Mouse (Mus musculus): ENCODE results near the gene Tcap. TPM values are rescaled to one million over a fixed set of nuclear protein-coding genes. Genes with fewer than 3 reads are reported as not detected.

Gene Tcap
- polyA plus RNA-seq, 1 experiment from 2014 or later = 0.29 TPM

GRCm38 (mm10) chr11:98412797-98413301 lies 29.2 kb downstream of the Tcap start:
- WGBS = under 1% methylated on average over 39 of the region's 40 CpGs
- peak; percentile 71; the same call in 1 of the 2 replicates for ATAC-seq (ENCODE audit: low read depth)
- H3K9me3 ChIP-seq (ENCODE audit: control insufficient read depth, low read length) = no peaks in the 10 kb centered on the region
- H3K9ac ChIP-seq (replicated peaks; ENCODE audit: low read depth, low read length) = peak overlapping the region; percentile 63
- no peaks in the 10 kb centered on the region for H3K36me3 ChIP-seq (ENCODE audit: control insufficient read depth, insufficient read depth, low read length)
- peak overlapping the region; percentile 63; the same call in 1 of the 2 replicates for H3K27ac ChIP-seq (ENCODE audit: low read depth, low read length)
- H3K4me1 ChIP-seq (ENCODE audit: control insufficient read depth, insufficient read depth, low read length) = peaks cover 14% of the 10 kb centered on the region
- H3K4me3 ChIP-seq (ENCODE audit: low read depth, low read length) = peak overlapping the region; percentile 54
- peak overlapping the region; percentile 94 for H3K4me2 ChIP-seq (ENCODE audit: low read depth, low read length)
- peaks cover 10% of the 10 kb centered on the region for H3K27me3 ChIP-seq (ENCODE audit: control insufficient read depth, insufficient read depth, low read length)

- Histone ChIP-seq H3K36me3 (ENCODE audit: control insufficient read depth, insufficient read depth, low read length) (no peaks in the 10 kb centered on the region), H3K27ac (ENCODE audit: low read depth, low read length) (no peak overlapping the region), H3K4me1 (ENCODE audit: control insufficient read depth, insufficient read depth, low read length) (peaks cover 14% of the 10 kb centered on the region), H3K4me2 (ENCODE audit: low read depth, low read length) (peak overlapping the region; percentile 94; the same call in 1 of the 2 replicates), H3K9ac (replicated peaks; ENCODE audit: low read depth, low read length) (no peak overlapping the region), H3K9me3 (ENCODE audit: control insufficient read depth, low read length) (no peaks in the 10 kb centered on the region), H3K4me3 (ENCODE audit: low read depth, low read length) (peak overlapping the region; percentile 54; the same call in 1 of the 2 replicates), H3K27me3 (ENCODE audit: control insufficient read depth, insufficient read depth, low read length) (peaks cover 10% of the 10 kb centered on the region)
- 7% methylated on average over 7 of the region's 7 CpGs for WGBS
- ATAC-seq (ENCODE audit: low read depth) = no peak
Observed at GRCm38 (mm10) chr11:98413731-98414130, 30.1 kb downstream of the Tcap start.

- 15% methylated on average over 2 of the region's 2 CpGs for WGBS
- Histone ChIP-seq H3K9ac (replicated peaks; ENCODE audit: low read depth, low read length) (no peak overlapping the region), H3K4me3 (ENCODE audit: low read depth, low read length) (no peak overlapping the region), H3K36me3 (ENCODE audit: control insufficient read depth, insufficient read depth, low read length) (no peaks in the 10 kb centered on the region), H3K4me2 (ENCODE audit: low read depth, low read length) (peak overlapping the region; percentile 94; the same call in 1 of the 2 replicates), H3K9me3 (ENCODE audit: control insufficient read depth, low read length) (no peaks in the 10 kb centered on the region), H3K27ac (ENCODE audit: low read depth, low read length) (no peak overlapping the region), H3K27me3 (ENCODE audit: control insufficient read depth, insufficient read depth, low read length) (peaks cover 10% of the 10 kb centered on the region), H3K4me1 (ENCODE audit: control insufficient read depth, insufficient read depth, low read length) (peaks cover 14% of the 10 kb centered on the region)
- no peak for ATAC-seq (ENCODE audit: low read depth)
Observed at GRCm38 (mm10) chr11:98414162-98414561, 30.6 kb downstream of the Tcap start.

GRCm38 (mm10) chr11:98417074-98417473 lies 33.5 kb downstream of the Tcap start:
- no peak for ATAC-seq (ENCODE audit: low read depth)
- H3K9me3 ChIP-seq (ENCODE audit: control insufficient read depth, low read length) = no peaks in the 10 kb centered on the region
- H3K4me2 ChIP-seq (ENCODE audit: low read depth, low read length) = no peak overlapping the region
- H3K9ac ChIP-seq (replicated peaks; ENCODE audit: low read depth, low read length) = no peak overlapping the region
- WGBS = 91% methylated on average over 1 of the region's 1 CpGs
- H3K4me1 ChIP-seq (ENCODE audit: control insufficient read depth, insufficient read depth, low read length) = peaks cover 14% of the 10 kb centered on the region
- H3K4me3 ChIP-seq (ENCODE audit: low read depth, low read length) = no peak overlapping the region
- no peak overlapping the region for H3K27ac ChIP-seq (ENCODE audit: low read depth, low read length)
- H3K36me3 ChIP-seq (ENCODE audit: control insufficient read depth, insufficient read depth, low read length) = no peaks in the 10 kb centered on the region
- peaks cover 7% of the 10 kb centered on the region for H3K27me3 ChIP-seq (ENCODE audit: control insufficient read depth, insufficient read depth, low read length)

- H3K4me1 ChIP-seq (ENCODE audit: control insufficient read depth, insufficient read depth, low read length) = peaks cover 4% of the 10 kb centered on the region
- no peak overlapping the region for H3K4me3 ChIP-seq (ENCODE audit: low read depth, low read length)
- ATAC-seq (ENCODE audit: low read depth) = no peak
- H3K9ac ChIP-seq (replicated peaks; ENCODE audit: low read depth, low read length) = no peak overlapping the region
- 67% methylated on average over 6 of the region's 6 CpGs for WGBS
- no peaks in the 10 kb centered on the region for H3K27me3 ChIP-seq (ENCODE audit: control insufficient read depth, insufficient read depth, low read length)
- H3K36me3 ChIP-seq (ENCODE audit: control insufficient read depth, insufficient read depth, low read length) = no peaks in the 10 kb centered on the region
- H3K4me2 ChIP-seq (ENCODE audit: low read depth, low read length) = no peak overlapping the region
- no peaks in the 10 kb centered on the region for H3K9me3 ChIP-seq (ENCODE audit: control insufficient read depth, low read length)
- no peak overlapping the region for H3K27ac ChIP-seq (ENCODE audit: low read depth, low read length)
Observed at GRCm38 (mm10) chr11:98418273-98418672, 34.7 kb downstream of the Tcap start.

- ATAC-seq (ENCODE audit: low read depth) = no peak
- 88% methylated on average over 10 of the region's 10 CpGs for WGBS
- H3K4me1 ChIP-seq (ENCODE audit: control insufficient read depth, insufficient read depth, low read length) = peaks cover 3% of the 10 kb centered on the region
- no peaks in the 10 kb centered on the region for H3K27me3 ChIP-seq (ENCODE audit: control insufficient read depth, insufficient read depth, low read length)
- no peak overlapping the region for H3K4me2 ChIP-seq (ENCODE audit: low read depth, low read length)
- H3K4me3 ChIP-seq (ENCODE audit: low read depth, low read length) = no peak overlapping the region
- no peak overlapping the region for H3K9ac ChIP-seq (replicated peaks; ENCODE audit: low read depth, low read length)
- no peaks in the 10 kb centered on the region for H3K9me3 ChIP-seq (ENCODE audit: control insufficient read depth, low read length)
- H3K27ac ChIP-seq (ENCODE audit: low read depth, low read length) = no peak overlapping the region
- no peaks in the 10 kb centered on the region for H3K36me3 ChIP-seq (ENCODE audit: control insufficient read depth, insufficient read depth, low read length)
Observed at GRCm38 (mm10) chr11:98418939-98419547, 35.4 kb downstream of the Tcap start.

GRCm38 (mm10) chr11:98426592-98426991 lies 43.0 kb downstream of the Tcap start:
- no peaks in the 10 kb centered on the region for H3K9me3 ChIP-seq (ENCODE audit: control insufficient read depth, low read length)
- H3K27me3 ChIP-seq (ENCODE audit: control insufficient read depth, insufficient read depth, low read length) = no peaks in the 10 kb centered on the region
- H3K27ac ChIP-seq (ENCODE audit: low read depth, low read length) = no peak overlapping the region
- no peak overlapping the region for H3K4me2 ChIP-seq (ENCODE audit: low read depth, low read length)
- no peak overlapping the region for H3K4me3 ChIP-seq (ENCODE audit: low read depth, low read length)
- no peaks in the 10 kb centered on the region for H3K4me1 ChIP-seq (ENCODE audit: control insufficient read depth, insufficient read depth, low read length)
- no peaks in the 10 kb centered on the region for H3K36me3 ChIP-seq (ENCODE audit: control insufficient read depth, insufficient read depth, low read length)
- ATAC-seq (ENCODE audit: low read depth) = no peak
- 94% methylated on average over 7 of the region's 7 CpGs for WGBS
- no peak overlapping the region for H3K9ac ChIP-seq (replicated peaks; ENCODE audit: low read depth, low read length)

- WGBS = 89% methylated on average over 5 of the region's 5 CpGs
- H3K4me1 ChIP-seq (ENCODE audit: control insufficient read depth, insufficient read depth, low read length) = no peaks in the 10 kb centered on the region
- no peaks in the 10 kb centered on the region for H3K36me3 ChIP-seq (ENCODE audit: control insufficient read depth, insufficient read depth, low read length)
- H3K4me2 ChIP-seq (ENCODE audit: low read depth, low read length) = no peak overlapping the region
- H3K27me3 ChIP-seq (ENCODE audit: control insufficient read depth, insufficient read depth, low read length) = no peaks in the 10 kb centered on the region
- H3K27ac ChIP-seq (ENCODE audit: low read depth, low read length) = no peak overlapping the region
- H3K9ac ChIP-seq (replicated peaks; ENCODE audit: low read depth, low read length) = no peak overlapping the region
- H3K9me3 ChIP-seq (ENCODE audit: control insufficient read depth, low read length) = no peaks in the 10 kb centered on the region
- H3K4me3 ChIP-seq (ENCODE audit: low read depth, low read length) = no peak overlapping the region
- ATAC-seq (ENCODE audit: low read depth) = no peak
Observed at GRCm38 (mm10) chr11:98428436-98428835, 44.8 kb downstream of the Tcap start.

- no peaks in the 10 kb centered on the region for H3K4me1 ChIP-seq (ENCODE audit: control insufficient read depth, insufficient read depth, low read length)
- no peaks in the 10 kb centered on the region for H3K27me3 ChIP-seq (ENCODE audit: control insufficient read depth, insufficient read depth, low read length)
- H3K9me3 ChIP-seq (ENCODE audit: control insufficient read depth, low read length) = no peaks in the 10 kb centered on the region
- H3K4me3 ChIP-seq (ENCODE audit: low read depth, low read length) = no peak overlapping the region
- H3K36me3 ChIP-seq (ENCODE audit: control insufficient read depth, insufficient read depth, low read length) = no peaks in the 10 kb centered on the region
- no peak overlapping the region for H3K9ac ChIP-seq (replicated peaks; ENCODE audit: low read depth, low read length)
- no peak overlapping the region for H3K4me2 ChIP-seq (ENCODE audit: low read depth, low read length)
- H3K27ac ChIP-seq (ENCODE audit: low read depth, low read length) = no peak overlapping the region
- WGBS = 91% methylated on average over 9 of the region's 9 CpGs
- no peak for ATAC-seq (ENCODE audit: low read depth)
Observed at GRCm38 (mm10) chr11:98431743-98432502, 48.3 kb downstream of the Tcap start.
